Mouse (Mus musculus): ENCODE measurements around the gene Zmiz1. TPM values are rescaled to one million over a fixed set of nuclear protein-coding genes. Genes with fewer than 3 reads are reported as not detected.

The Zmiz1 gene
- polyA plus RNA-seq, 1 experiment, result 34.5 TPM

DNA sequence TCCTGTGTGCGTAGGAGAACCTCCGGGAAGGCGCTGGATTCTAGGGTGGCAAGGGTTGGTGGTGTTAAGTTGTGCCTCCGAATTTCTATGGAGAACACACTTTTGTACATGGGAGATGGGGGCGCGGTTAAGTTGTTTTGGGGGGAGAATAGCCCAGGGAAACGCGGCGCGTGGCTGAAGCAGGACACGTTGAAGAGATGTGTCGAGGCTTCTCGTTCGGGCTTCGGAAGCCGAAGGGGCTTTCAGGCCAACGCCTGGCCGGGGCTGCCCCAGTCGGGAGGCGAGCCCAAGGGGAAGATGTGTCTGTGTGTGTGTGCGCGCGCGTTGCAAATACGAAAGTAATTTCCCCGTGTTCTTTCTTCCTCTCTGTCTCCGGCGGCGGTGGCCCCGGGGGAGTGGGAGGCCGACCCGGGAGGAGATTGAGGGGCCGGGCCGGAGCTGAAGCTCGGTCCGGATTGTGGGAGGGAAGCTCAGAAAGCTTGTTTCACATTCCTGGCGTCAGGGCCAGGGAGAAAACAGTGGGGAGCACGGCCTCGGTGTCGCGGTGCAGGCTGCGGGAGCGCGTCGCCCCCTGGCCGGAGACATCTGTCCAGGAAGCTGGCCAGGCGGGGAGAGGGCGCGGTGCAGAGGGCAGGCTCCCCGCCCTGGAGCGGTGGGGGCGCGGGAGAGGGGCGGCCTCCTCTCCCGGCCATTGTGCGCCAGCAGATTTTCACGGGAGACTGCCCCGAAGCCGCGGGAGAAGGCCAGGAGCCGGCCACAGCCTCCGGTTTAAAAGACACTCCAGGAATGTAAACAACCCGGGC lies 1.2 kb downstream of the Zmiz1 start:
- Histone ChIP-seq H3K79me2 (ENCODE audit: control insufficient read depth, insufficient read depth) (peaks cover 58% of the 10 kb centered on the region), H3K4me2 (ENCODE audit: low read depth) (peak overlapping the region; percentile 90), H3K36me3 (ENCODE audit: control insufficient read depth, insufficient read depth) (no peaks in the 10 kb centered on the region), H3ac (ENCODE audit: control insufficient read depth, insufficient read length) (peak overlapping the region; percentile 80), H3K4me3 (peak overlapping the region; percentile 93), H3K27me3 (ENCODE audit: control insufficient read depth, insufficient read depth, insufficient read length) (no peaks in the 10 kb centered on the region)
- TF ChIP-seq POLR2AphosphoS2 (IDR thresholded peaks at IDR 0.05; ENCODE audit: insufficient read length, low read depth) (peak; percentile 26), E2F4 (IDR thresholded peaks at IDR 0.05; ENCODE audit: insufficient read depth) (no peak), REST (IDR thresholded peaks at IDR 0.05; ENCODE audit: insufficient read depth, insufficient read length) (no peak), MYOD1 (IDR thresholded peaks at IDR 0.05; ENCODE audit: control insufficient read depth in 1 of 3, insufficient read length in 2 of 3, low read depth in 2 of 3) (peak in 1 of 3 experiments; percentile 39), MYOG (IDR thresholded peaks at IDR 0.05; ENCODE audit: control insufficient read depth in 1 of 3, insufficient read depth in 1 of 3, insufficient read length in 2 of 3, low read depth in 2 of 3) (peak in 1 of 3 experiments; percentile 27), POLR2A (IDR thresholded peaks at IDR 0.05; ENCODE audit: insufficient read length, low read depth) (peak; percentile 67)

DNA sequence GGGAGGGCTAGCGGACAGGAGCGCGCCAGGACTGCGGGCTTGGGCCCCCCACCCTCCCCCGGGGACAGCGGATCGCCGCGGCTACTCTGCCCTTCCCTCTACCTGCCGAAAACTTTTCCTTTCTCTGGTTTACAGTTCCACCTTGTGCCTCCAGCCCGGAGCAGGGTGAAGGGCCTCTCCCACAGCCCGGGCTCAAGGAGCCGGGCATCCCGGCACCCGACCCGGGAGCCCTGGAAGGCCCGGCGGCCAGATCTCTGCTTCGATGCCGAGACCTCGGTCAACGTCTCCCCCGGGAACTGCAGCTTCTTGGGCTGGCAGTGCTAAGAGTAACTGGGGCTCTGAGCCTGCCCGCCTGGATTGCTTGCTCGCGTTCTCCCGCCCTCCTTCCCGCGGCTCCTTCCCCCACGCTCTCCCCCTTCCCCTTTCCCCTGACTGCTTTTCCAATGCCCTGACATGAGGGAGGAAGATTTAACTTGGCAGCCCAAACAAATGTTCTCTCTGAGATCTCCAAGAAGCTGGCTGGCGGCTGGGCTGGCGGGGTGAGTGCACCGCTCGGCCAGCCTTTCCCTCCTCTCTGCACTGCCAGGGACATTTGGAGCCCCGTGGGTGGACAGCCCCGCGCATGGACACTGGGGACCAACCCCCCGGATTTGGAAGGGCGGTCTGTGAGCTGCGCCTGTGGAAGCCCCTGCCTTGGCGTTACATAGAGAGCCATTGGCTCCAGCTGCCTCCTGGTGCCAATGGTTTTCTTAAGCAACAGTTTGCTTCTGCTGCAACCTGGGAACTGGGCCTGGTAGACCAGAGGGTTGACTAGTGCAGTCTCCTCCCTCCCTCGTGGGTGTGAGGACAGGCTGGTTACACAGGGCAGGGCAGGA lies 2.1 kb downstream of the Zmiz1 start:
- Histone ChIP-seq H3K4me3 (peak overlapping the region; percentile 93), H3K79me2 (ENCODE audit: control insufficient read depth, insufficient read depth) (peaks cover 66% of the 10 kb centered on the region), H3ac (ENCODE audit: control insufficient read depth, insufficient read length) (peak overlapping the region; percentile 80), H3K36me3 (ENCODE audit: control insufficient read depth, insufficient read depth) (no peaks in the 10 kb centered on the region), H3K27me3 (ENCODE audit: control insufficient read depth, insufficient read depth, insufficient read length) (no peaks in the 10 kb centered on the region), H3K4me2 (ENCODE audit: low read depth) (peak overlapping the region; percentile 90)
- TF ChIP-seq MYOG (IDR thresholded peaks at IDR 0.05; ENCODE audit: control insufficient read depth in 1 of 3, insufficient read depth in 1 of 3, insufficient read length in 2 of 3, low read depth in 2 of 3), result no peak
- TF ChIP-seq POLR2A (IDR thresholded peaks at IDR 0.05; ENCODE audit: insufficient read length, low read depth), result peak; percentile 53
- peak; percentile 60 for TF ChIP-seq POLR2AphosphoS2 (IDR thresholded peaks at IDR 0.05; ENCODE audit: insufficient read length, low read depth)
- no peak for TF ChIP-seq MAX (IDR thresholded peaks at IDR 0.05; ENCODE audit: low read depth)
- no peak for TF ChIP-seq SRF (IDR thresholded peaks at IDR 0.05; ENCODE audit: control insufficient read depth, insufficient read length, low read depth)
- no peak for TF ChIP-seq USF1 (IDR thresholded peaks at IDR 0.05; ENCODE audit: low read depth)
- no peak for TF ChIP-seq CEBPB (IDR thresholded peaks at IDR 0.05; ENCODE audit: insufficient read depth, poor library complexity, severe bottlenecking)
- TF ChIP-seq E2F4 (IDR thresholded peaks at IDR 0.05; ENCODE audit: insufficient read depth), result no peak

DNA sequence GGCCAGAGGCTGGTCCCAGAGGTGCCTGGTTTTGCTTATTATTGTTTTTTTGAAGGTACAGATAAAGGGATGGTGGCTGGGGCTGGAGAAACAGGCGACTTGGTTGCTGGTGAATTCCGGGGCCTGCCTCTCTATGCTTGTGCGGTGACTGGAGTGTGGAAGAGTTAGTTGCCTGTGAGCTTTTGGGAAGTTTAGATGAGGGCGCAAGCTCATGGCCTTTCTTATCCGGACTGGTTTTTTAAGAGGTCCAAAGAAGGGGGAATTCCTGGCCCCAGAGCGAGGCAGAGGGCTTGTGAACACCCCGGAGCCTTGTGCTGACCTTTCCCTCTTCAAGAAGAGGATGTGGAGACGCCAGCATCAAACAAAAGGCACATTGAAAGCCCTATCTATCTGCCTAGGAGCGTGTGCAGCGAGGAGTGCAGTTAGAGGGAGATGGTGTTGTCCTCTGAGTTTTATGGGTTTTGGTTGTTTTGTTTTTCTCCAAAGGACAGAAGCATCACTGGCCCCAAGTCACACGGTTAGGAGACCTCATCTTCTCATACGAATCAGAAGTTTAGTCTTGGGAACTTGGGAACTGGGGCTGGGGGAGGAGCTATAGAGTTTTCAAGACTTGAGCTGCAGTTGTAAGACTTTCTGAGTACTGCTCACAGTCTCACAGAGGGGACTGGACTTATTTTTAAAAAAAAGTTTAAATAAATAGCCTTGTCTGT lies 2.8 kb downstream of the Zmiz1 start:
- H3ac ChIP-seq (ENCODE audit: control insufficient read depth, insufficient read length), result peak overlapping the region; percentile 80
- H3K36me3 ChIP-seq (ENCODE audit: control insufficient read depth, insufficient read depth), result no peaks in the 10 kb centered on the region
- peak overlapping the region; percentile 90 for H3K4me2 ChIP-seq (ENCODE audit: low read depth)
- H3K27me3 ChIP-seq (ENCODE audit: control insufficient read depth, insufficient read depth, insufficient read length), result no peaks in the 10 kb centered on the region
- peak overlapping the region; percentile 93 for H3K4me3 ChIP-seq
- TF ChIP-seq SRF (IDR thresholded peaks at IDR 0.05; ENCODE audit: control insufficient read depth, insufficient read length, low read depth) (no peak), USF1 (IDR thresholded peaks at IDR 0.05; ENCODE audit: low read depth) (no peak), CEBPB (IDR thresholded peaks at IDR 0.05; ENCODE audit: insufficient read depth, poor library complexity, severe bottlenecking) (no peak), MYOG (IDR thresholded peaks at IDR 0.05; ENCODE audit: control insufficient read depth in 1 of 3, insufficient read depth in 1 of 3, insufficient read length in 2 of 3, low read depth in 2 of 3) (no peak), POLR2AphosphoS2 (IDR thresholded peaks at IDR 0.05; ENCODE audit: insufficient read length, low read depth) (no peak), TCF12 (IDR thresholded peaks at IDR 0.05; ENCODE audit: insufficient read depth, poor library complexity, severe bottlenecking) (no peak), TCF3 (IDR thresholded peaks at IDR 0.05; ENCODE audit: insufficient read length, low read depth) (no peak), MYOD1 (IDR thresholded peaks at IDR 0.05; ENCODE audit: control insufficient read depth in 1 of 3, insufficient read length in 2 of 3, low read depth in 2 of 3) (no peak), E2F4 (IDR thresholded peaks at IDR 0.05; ENCODE audit: insufficient read depth) (no peak), POLR2A (IDR thresholded peaks at IDR 0.05; ENCODE audit: insufficient read length, low read depth) (no peak), MAX (IDR thresholded peaks at IDR 0.05; ENCODE audit: low read depth) (no peak), REST (IDR thresholded peaks at IDR 0.05; ENCODE audit: insufficient read depth, insufficient read length) (no peak)
- H3K79me2 ChIP-seq (ENCODE audit: control insufficient read depth, insufficient read depth), result peaks cover 74% of the 10 kb centered on the region

DNA sequence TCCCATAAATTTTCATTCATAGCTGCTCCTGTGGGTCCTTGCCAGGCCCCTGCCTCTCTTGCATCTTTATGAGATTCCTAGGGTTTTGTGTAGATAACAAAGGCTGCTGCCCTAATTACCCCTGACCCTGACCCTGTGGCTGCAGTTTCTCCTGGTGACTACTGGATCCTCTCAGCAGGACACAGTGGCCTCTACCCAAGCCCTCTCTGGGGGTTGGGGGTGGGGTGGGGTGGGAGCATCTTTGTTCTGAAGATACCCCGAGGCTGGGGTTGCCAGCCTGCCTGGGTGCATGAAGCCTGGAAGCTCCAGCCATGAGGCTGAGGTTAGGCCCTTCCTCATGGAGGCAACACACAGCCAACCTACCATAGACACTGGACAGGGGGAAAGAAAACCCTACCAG lies 4.0 kb downstream of the Zmiz1 start:
- Histone ChIP-seq H3K79me2 (ENCODE audit: control insufficient read depth, insufficient read depth) (peaks cover 86% of the 10 kb centered on the region), H3K4me3 (no peak overlapping the region), H3K27me3 (ENCODE audit: control insufficient read depth, insufficient read depth, insufficient read length) (no peaks in the 10 kb centered on the region), H3K4me2 (ENCODE audit: low read depth) (peak overlapping the region; percentile 61), H3ac (ENCODE audit: control insufficient read depth, insufficient read length) (no peak overlapping the region), H3K36me3 (ENCODE audit: control insufficient read depth, insufficient read depth) (no peaks in the 10 kb centered on the region)
- TF ChIP-seq SRF (IDR thresholded peaks at IDR 0.05; ENCODE audit: control insufficient read depth, insufficient read length, low read depth), result no peak
- no peak for TF ChIP-seq POLR2AphosphoS2 (IDR thresholded peaks at IDR 0.05; ENCODE audit: insufficient read length, low read depth)
- TF ChIP-seq MYOD1 (IDR thresholded peaks at IDR 0.05; ENCODE audit: control insufficient read depth in 1 of 3, insufficient read length in 2 of 3, low read depth in 2 of 3), result no peak
- no peak for TF ChIP-seq CEBPB (IDR thresholded peaks at IDR 0.05; ENCODE audit: insufficient read depth, poor library complexity, severe bottlenecking)
- TF ChIP-seq POLR2A (IDR thresholded peaks at IDR 0.05; ENCODE audit: insufficient read length, low read depth), result no peak
- no peak for TF ChIP-seq E2F4 (IDR thresholded peaks at IDR 0.05; ENCODE audit: insufficient read depth)
- TF ChIP-seq MYOG (IDR thresholded peaks at IDR 0.05; ENCODE audit: control insufficient read depth in 1 of 3, insufficient read depth in 1 of 3, insufficient read length in 2 of 3, low read depth in 2 of 3), result no peak
- TF ChIP-seq USF1 (IDR thresholded peaks at IDR 0.05; ENCODE audit: low read depth), result no peak
- no peak for TF ChIP-seq REST (IDR thresholded peaks at IDR 0.05; ENCODE audit: insufficient read depth, insufficient read length)
- no peak for TF ChIP-seq TCF12 (IDR thresholded peaks at IDR 0.05; ENCODE audit: insufficient read depth, poor library complexity, severe bottlenecking)
- TF ChIP-seq MAX (IDR thresholded peaks at IDR 0.05; ENCODE audit: low read depth), result no peak
- TF ChIP-seq TCF3 (IDR thresholded peaks at IDR 0.05; ENCODE audit: insufficient read length, low read depth), result no peak
